In genomic region chr11:80428381-80429008, GRCm38 (mm10) we compare ENCODE assay signal across 8 mouse cellular contexts. TPM values are rescaled to one million over a fixed set of nuclear protein-coding genes. Genes with fewer than 3 reads are reported as not detected.
DNase-seq lines count a peak whose midpoint lies in the region; ATAC-seq and TF ChIP-seq lines count a peak whose summit lies in the region.

TSS of gene Psmd11 (plus strand) at chr11:80428615.

- H3K9me3 ChIP-seq in hindbrain, embryonic 10.5 days: no peaks in the 10 kb centered on the region
- no peaks in the 10 kb centered on the region for H3K9me3 ChIP-seq in lung, postnatal 0 days (ENCODE audit: low read length)

- H3K4me3 ChIP-seq in hindbrain, embryonic 10.5 days: peak within 1 kb of the TSS; percentile 100
- H3K4me3 ChIP-seq in lung, postnatal 0 days (ENCODE audit: low read depth, low read length): peak within 1 kb of the TSS; percentile 98

- peaks cover 18% of the 10 kb centered on the region for H3K36me3 ChIP-seq in hindbrain, embryonic 10.5 days
- H3K36me3 ChIP-seq in lung, postnatal 0 days (ENCODE audit: insufficient read depth, low read length): no peaks in the 10 kb centered on the region; the same call in 1 of the 2 replicates

- no peaks in the 10 kb centered on the region for H3K27me3 ChIP-seq in hindbrain, embryonic 10.5 days (ENCODE audit: insufficient read depth, poor library complexity, severe bottlenecking)
- no peaks in the 10 kb centered on the region for H3K27me3 ChIP-seq in lung, postnatal 0 days (replicated peaks; ENCODE audit: insufficient read depth, low read length)

- peaks cover 10% of the 10 kb centered on the region for H3K4me1 ChIP-seq in hindbrain, embryonic 10.5 days (replicated peaks)
- H3K4me1 ChIP-seq in lung, postnatal 0 days (ENCODE audit: insufficient read depth, low read depth, low read length): no peaks in the 10 kb centered on the region; the same call in 1 of the 2 replicates

- ATAC-seq in frontal cortex, adult (ENCODE audit: low TSS enrichment): peak; percentile 98
- peak; percentile 100 for ATAC-seq in lung, postnatal 0 days

- no peak for TF ChIP-seq EP300 in lung, postnatal 0 days (IDR thresholded peaks at IDR 0.05)

- under 1% methylated on average over 58 of the region's 58 CpGs for WGBS in hindbrain, embryonic 10.5 days
- WGBS in lung, postnatal 0 days: 1% methylated on average over 41 of the region's 58 CpGs

- DNase-seq in MN1 (ENCODE audit: low spot score): peak; percentile 95
- DNase-seq in cerebellum, adult 9-10 months: peak; percentile 97
- peak; percentile 97 for DNase-seq in hindbrain, embryonic 10.5 days (ENCODE audit: low spot score)
- peak; percentile 98 for DNase-seq in layer of hippocampus, adult 9-11 months
- peak; percentile 99 for DNase-seq in lung, postnatal 0 days (ENCODE audit: low spot score)
- peak; percentile 86 for DNase-seq in ovary, postnatal 14 days (ENCODE audit: low spot score)
- DNase-seq in thymus, postnatal 14 days: peak; percentile 97

- H3K9ac ChIP-seq in lung, postnatal 0 days (replicated peaks; ENCODE audit: low read depth): peak within 1 kb of the TSS; percentile 96

- peak; percentile 83 for TF ChIP-seq CTCF in lung, postnatal 0 days (IDR thresholded peaks at IDR 0.05)

- peak within 1 kb of the TSS; percentile 97 for H3K27ac ChIP-seq in hindbrain, embryonic 10.5 days
- peak within 1 kb of the TSS; percentile 94 for H3K27ac ChIP-seq in lung, postnatal 0 days (ENCODE audit: low read length)

- peak within 1 kb of the TSS; percentile 72 for H3K4me2 ChIP-seq in lung, postnatal 0 days (replicated peaks; ENCODE audit: low read depth, low read length)

RNA-seq across cellular contexts. Expression of gene Psmd11, which starts in this region (rescaled TPM):
- 344 and 387 TPM in 2 replicates for polyA plus RNA-seq in hindbrain, embryonic 10.5 days (2016; fragmentation: Nextera tagmentation; extraction: Ambion mirVana)
- polyA plus RNA-seq in lung, postnatal 0 days (2015; fragmentation: Nextera tagmentation; extraction: Ambion mirVana): 173 and 190 TPM in 2 replicates

Comparison
In these comparisons a context has a peak if more than half of its experiments do, and no peak if none do; other contexts are left out.
1. Peak in every context shown above with its lines: DNase-seq, ATAC-seq, H3K4me3 ChIP-seq and H3K27ac ChIP-seq.